Mouse (Mus musculus): ENCODE results near the gene Fam126a. TPM values are rescaled to one million over a fixed set of nuclear protein-coding genes. Genes with fewer than 3 reads are reported as not detected.

The Fam126a gene
- total RNA-seq, 2 experiments from 2014 or later = 38.9 to 40.4 TPM

DNA sequence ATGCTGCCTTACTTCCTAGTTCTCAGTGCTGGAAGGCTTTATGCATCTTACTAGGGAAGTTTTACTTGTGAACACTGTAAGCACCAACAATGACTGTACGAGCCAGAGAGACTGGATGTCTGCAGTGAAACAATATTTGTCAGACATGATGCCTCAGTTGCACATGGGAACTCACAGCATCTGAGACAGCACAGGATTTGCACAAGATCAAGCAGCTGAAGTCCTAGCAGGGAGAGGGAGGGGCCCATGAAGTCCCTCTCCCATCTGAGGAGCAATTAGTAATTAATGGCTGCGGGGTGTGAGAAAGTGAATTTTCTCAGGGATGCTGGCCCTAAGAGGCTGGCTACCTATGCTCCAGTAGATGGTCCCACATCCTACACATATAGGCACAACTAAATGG lies 36.3 kb downstream of the Fam126a start:
- DNase-seq (ENCODE audit: low spot score in 2 of 2) = no peak

DNA sequence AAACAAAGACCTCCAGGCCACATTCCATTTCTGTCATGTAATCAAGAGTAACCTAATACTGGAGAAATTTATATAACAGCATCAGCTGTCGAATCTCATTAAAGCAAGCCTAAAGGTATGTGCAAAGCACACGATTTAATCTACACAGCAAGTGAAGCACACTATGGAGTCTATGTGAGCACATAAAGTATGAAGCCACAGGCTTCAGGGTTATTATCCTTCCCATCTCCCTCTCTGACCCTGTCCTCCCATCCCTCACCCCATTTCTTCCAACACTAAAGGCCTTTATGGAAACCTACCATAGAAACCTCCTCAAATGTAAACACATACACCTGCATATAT lies 37.0 kb downstream of the Fam126a start:
- DNase-seq (ENCODE audit: low spot score in 2 of 2) = no peak

DNA sequence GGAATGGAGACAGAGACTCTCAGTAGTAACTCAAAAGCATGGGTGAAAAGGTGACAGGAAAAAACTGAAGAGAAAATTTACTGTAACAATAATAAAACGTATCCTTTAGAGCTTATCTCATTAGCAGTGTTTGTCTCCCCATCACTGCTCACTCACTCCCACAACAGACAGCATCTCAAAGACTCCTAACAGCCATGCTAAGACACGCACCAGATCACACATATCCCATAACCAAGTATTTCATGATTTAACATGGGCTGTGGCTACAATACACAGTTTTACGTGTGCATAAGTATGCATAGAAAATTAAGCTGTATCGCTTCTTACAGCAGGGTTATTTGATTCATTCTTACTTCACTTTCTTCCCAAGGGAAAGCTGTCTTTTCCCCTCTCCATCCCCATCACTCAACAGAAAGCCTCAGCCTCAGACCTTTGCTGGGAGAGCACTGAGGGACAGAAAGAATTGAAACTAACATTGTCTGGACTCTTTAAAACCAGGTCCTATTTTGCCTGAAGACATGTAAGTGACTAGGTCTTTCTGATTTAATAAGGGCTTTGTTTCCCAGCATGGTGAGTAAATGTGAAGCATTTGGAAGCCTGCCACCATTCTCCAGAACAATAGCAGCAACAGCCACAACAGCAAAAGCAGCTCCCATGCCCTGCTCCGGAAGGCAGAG lies 37.5 kb downstream of the Fam126a start:
- DNase-seq (ENCODE audit: low spot score in 2 of 2) = peak in 1 of 2 experiments; percentile 14

DNA sequence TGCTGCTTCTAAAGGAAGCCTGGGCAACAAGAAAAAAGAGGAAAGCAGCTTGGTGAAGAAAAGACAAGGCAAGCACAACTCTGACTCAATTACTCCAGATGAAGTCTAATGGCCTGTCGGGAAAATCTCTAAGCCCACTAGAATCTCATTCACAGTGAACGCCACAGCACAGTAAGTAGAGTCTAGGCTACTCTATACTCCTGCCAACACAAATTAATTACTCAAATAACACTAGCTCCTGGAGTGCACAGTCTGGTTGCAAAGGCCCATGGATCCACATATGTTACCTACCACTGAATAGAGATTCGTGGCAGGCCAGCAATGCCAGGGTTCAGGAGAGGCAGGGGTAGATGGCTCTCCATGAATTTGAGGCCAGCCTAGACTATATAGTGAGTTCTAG lies 40.5 kb downstream of the Fam126a start:
- no peak for DNase-seq (ENCODE audit: low spot score in 2 of 2)

DNA sequence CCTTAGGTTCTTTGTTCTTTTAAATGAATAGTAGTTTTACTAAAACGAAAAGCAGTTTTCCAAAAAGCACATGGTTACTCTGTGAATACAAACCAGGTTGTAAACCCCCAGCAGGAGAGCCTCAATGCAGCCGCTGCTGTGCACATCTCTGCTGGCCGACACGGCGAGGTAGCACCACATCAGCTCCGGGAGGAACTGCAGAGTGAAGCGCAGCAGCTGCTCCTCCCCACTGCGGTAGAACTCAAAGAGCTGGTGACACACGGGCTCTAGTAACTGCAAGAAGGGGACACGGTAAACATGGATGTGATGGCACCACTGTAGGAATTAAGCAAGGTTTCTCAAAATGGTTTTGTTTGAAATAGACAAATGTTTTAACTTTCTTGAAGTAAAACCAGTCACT lies 42.7 kb downstream of the Fam126a start:
- no peak for DNase-seq (ENCODE audit: low spot score in 2 of 2)

DNA sequence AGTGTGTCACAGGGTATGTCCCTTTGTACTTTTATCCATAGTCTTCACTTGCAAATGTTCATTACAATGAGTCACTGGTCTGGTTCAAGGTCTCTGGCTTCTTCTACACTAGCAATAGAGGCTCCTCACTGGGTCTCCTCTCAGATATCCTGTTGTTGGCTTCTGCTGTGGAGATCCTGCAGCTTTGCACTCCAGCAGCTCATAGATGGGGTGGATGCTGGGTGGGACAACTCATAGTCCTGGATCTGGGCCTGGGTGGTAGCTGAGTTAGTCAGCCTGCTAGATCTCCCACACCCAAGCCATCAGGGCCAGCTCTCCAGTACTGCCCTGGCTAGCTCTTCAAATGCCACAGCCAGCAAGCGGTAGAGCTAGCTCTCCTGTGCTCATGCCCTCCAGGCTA lies 48.4 kb downstream of the Fam126a start:
- no peak for DNase-seq (ENCODE audit: low spot score in 2 of 2)

DNA sequence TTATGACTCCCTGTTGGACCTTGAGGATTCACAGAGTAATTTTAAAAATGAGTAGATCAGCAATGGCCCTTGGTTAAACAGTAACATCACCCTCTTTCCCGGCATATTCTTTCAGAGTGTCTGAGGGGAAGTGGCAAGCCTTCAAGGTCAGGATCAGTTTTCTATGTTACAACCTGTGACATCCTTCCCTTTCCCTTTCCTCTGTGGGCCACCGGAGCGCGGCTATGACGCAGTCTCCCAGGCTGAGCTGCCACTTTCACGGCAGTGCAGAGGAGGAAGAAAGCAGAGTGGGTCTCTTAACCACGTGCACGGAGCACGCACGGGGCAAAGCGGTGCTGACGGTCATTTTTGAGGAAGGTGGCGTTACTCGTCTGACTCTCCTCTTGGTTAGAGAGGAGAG lies 52.0 kb downstream of the Fam126a start:
- DNase-seq (ENCODE audit: low spot score in 2 of 2) = no peak

DNA sequence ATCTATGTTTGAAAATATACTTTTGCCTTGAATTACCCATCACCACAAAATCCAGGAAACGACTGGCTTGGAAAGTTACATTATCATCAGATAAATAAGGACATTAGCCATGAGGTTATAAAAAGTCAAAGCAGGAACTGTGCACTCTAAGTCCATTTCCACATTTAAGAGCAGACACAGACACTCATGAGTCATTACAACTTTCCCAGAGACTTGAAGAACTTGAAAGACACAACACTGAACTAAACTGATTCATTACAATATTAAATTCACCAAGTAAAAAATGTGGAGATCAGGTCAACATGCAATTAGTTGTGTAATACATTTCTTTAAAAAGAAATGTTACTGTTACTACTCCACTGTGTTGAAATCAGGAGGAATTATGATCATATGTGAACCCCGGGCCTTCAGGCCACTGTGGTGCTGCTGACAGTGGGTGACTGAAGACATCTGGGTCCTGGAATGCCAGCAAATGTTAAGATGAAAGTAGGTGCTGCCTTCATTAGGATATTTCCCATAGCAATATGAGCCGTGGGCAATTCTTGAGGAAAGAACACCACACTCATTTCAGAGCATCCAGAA lies 55.4 kb downstream of the Fam126a start:
- no peak for DNase-seq (ENCODE audit: low spot score in 2 of 2)

DNA sequence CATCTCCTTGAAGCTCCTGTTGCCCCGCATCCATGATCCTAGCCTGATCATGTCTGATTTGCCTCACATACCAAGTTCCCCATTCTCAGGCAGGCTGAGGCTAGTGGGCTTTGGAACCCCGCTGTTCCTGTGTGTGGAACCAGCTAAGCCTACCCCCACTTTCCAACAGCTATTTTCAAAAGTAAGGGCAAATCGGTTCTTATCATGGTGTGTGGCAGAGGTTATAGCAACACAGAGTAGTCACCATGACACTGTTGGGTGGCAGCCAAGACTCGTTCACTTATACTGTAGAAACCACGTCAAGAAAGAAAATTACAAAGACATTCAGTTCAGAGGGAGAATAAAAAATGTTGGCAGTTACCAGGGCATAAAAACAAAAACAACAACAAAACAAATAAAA lies 62.8 kb downstream of the Fam126a start:
- no peak for DNase-seq (ENCODE audit: low spot score in 2 of 2)

DNA sequence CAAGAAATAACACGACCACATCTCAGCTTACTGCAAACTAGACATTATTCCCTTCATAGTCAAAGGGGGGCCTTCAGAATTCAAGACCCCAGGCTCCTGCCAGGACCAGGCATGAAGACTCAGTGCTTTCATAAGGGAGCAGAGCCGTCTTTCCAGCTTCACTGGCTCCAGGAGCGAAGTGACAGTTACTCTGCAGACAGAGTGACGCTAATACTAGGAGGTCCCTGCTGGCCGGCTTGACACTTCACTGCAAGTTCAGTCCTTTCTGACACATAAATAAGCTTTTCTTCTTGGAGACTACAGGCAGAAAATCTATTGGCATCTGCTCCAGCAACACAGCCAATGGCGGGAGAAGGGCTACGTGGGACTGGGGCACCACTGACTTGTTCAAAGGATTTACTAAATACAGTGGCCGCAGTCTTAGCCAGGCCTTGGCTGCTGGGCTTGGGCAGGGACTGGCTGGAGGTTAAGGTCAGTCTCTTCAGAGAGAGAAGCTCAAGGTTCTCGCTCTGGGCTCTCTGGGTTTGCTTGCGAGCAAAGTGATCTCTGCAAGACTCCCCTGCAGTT lies 65.8 kb downstream of the Fam126a start:
- DNase-seq (ENCODE audit: low spot score in 2 of 2) = peak in 1 of 2 experiments; percentile 9

DNA sequence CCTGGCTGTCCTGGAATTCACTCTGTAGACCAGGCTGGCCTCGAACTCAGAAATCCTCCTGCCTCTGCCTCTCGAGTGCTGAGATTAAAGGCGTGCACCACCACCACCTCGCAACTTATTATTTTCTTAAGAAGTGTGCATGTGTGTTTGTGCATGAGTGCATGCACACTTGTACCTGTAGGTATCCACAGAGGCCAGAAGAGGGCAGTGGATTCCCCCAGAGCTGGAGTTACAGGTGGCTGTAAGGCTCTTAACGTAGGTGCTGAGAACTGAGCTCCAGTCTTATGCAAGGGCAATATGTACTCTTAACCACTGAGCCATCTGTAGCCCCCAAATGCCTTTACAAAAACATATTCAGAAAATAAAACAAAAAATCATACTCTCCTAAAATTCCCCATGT lies 77.4 kb downstream of the Fam126a start:
- DNase-seq (ENCODE audit: low spot score in 2 of 2) = no peak

DNA sequence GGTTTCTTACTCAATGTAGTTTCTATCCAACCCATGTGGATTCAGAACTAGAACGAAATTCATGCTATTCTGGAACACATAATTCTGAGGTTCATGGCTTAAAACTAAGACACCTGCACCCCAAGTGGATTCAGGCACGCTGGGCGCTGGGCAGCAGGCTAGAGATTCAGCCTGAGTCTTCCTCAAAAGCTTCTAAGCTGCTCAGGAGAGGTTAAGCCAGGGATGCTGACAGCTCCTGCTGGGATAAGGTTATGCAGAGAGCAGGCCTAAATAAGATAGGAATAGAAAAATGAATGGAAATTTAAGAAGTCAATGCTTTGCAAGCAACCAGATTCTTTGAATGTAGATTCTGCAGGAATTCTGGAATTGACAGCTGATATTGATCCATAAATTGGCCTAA lies 82.4 kb downstream of the Fam126a start:
- no peak for DNase-seq (ENCODE audit: low spot score in 2 of 2)

DNA sequence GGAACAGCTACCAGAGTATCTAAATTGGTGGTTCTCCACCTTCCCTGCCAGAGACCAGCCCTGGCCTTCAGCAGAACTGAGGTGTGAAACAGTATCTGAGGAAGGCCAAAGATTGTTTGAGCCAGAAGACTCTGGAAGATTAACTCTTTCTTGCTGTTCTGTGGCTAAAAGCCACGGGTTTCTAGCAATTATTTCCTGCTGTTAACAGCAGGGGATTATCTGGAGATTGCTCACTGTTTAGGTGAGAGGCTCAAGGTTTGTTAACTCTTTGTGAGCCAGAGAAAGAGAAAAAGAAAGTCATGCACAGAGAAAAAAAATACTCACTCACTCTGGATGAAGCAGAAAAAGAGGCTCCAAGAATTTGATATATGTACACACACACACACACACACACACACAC lies 85.4 kb downstream of the Fam126a start:
- DNase-seq (ENCODE audit: low spot score in 2 of 2) = no peak

DNA sequence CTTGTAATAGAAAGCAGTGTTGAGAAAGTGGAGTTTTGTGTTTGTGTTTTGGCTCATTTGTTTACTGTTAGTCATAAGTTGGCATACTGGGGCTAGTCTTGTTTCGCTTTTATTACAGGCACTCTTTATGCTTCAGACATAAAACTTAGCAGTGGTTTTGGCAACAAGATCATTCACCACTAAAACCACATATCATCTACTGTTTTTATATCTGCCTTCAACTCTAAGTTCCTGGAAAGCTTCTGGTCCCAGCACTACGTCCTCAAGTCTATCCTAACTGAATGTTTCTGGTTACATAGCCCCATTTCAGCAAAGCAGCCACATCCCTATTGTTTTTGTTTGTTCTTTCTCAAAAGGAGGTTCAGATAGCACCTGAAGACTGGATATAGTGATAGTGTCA lies 87.0 kb downstream of the Fam126a start:
- no peak for DNase-seq (ENCODE audit: low spot score in 2 of 2)

DNA sequence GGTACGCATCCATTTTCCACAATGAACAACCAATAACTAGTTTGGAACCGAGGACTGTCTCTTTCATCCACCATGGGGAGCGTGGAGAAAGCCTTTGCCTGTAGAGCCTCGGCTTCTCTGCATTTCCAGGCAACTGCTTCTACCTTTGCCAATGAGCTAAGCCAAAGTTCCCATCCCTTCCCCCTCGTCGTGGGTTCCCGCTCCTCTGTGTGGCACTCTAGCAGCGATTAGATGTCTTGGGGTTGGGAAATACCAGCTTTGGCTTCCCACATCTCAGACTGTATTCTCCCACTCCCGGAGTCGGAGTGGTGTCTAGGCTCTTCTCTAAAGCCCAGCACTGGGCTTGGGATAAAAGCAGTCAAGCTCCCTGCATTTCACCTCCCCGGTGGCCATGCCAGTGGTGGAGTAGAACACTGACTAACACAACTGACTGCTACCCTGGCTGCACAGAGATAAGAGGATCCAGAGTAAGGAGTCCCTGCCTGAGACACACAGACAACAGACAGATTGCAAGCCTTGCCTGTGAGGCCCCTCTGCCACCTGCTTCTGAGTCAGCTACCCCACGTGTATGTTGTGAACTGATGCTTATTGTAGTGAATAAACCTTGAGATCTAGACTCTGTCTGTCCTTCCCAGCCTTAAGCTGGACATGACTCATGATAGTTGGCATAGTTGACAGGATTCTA lies 106.9 kb downstream of the Fam126a start:
- no peak for DNase-seq (ENCODE audit: low spot score in 2 of 2)

DNA sequence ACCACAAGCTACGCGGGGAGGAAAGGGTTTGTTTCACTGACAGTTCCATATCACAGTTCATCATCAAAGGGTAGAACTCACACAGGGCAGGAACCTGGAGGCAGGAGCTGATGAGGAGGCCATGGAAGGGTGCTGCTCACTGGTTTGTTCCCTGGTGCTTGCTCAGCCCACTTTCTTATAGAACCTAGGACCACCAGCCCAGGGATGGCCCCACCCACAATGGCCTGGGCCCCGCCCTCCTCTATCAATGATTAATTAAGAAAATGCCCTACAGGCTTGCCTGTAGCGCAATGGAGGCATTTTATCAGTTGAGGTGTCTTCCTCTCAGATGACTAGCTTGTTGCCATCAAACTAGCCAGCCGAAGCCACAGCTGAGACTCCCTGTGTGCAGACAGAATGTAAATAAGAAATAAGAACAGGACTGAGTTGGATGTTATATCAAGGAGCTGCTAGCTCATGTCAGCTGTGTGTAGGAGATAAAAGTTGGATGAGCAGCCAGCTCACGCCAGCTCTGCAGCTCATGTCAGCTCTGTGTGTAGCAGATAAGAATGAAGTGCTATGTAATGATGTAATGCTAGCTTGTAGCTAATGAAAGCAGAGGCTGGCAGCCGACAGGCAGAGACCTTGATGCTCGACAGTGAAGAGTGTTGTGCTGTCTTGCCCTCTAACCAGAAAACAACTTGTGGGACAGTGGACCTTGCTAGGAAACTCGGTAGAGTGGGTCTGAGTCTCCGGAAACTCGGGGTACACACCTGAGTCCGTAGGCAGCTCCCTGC lies 107.8 kb downstream of the Fam126a start:
- DNase-seq (ENCODE audit: low spot score in 2 of 2) = no peak

DNA sequence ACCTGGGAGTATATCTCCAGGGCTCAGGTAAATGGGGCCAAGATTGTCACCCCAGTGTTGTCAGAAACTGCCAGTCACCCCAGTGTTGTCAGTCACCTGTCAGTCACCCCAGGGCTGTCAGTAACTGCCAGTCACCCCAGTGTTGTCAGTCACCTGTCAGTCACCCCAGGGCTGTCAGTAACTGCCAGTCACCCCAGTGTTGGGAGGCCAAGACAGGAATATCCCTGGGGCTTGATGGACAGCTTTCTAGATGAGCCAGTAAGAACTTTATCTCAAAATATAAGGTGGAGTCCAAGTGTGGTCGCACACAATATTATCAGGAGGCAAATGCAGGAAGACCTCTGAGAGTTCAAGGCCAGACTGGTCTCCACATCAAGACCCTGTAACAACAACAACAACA lies 109.2 kb downstream of the Fam126a start:
- no peak for DNase-seq (ENCODE audit: low spot score in 2 of 2)

DNA sequence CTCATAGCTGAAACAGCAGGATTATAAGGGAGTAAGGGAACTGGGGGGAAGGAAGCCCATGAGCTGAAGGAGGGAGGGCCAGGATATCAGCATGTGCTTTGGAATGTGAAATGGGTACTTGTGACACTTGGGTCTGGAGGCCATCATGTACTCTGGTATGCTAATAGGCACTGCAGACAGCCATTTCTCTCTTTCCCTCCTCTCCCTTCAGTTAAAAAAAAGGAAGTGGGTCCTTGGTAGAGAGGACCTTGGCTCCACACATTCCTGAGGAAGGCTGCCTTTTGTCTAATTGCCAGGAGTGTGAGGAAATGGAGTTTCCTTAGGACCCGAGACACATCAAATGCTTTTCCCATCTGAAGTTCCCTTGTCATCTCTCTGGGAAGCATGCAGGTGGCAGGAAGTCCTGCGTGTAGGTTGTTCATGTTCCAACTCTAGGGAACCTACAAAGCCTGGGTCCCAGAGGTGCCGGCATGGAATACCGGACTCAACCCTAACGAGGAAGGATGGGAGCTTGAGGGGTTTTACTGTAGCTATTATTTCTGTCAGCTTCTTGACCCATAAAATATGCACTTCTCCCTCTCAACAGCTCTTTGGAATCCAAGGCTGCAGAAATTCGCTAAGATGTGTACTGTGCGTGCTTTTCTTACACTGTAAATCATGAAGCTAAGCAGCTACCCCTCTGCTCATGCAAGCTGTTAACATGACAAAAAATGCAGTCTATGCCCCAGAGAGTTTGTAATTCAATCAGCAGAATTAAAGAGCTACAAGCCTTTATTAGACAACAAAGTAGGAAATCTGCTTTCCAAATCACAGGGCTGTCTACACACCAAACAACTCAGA lies 110.4 kb downstream of the Fam126a start:
- DNase-seq (ENCODE audit: low spot score in 2 of 2) = no peak

DNA sequence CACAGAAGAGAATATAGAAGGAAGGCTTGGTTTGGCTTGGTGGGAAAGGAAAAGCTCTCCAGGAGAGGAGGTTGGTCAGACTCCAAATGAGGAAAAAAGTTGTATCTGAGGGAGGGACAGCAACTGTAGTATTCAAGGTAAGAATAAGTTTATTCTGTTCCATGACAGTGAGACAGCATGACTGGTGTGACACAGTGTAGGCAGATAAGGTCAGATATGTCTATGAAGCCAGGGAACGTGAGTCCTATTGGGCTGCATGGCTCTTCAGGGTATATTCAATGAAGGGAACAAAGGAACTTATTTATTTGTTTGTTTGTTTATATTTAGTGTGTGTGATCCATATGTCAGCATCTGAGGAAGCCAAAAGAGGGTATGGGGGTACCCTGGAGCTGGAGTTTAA lies 113.2 kb downstream of the Fam126a start:
- DNase-seq (ENCODE audit: low spot score in 2 of 2) = no peak

DNA sequence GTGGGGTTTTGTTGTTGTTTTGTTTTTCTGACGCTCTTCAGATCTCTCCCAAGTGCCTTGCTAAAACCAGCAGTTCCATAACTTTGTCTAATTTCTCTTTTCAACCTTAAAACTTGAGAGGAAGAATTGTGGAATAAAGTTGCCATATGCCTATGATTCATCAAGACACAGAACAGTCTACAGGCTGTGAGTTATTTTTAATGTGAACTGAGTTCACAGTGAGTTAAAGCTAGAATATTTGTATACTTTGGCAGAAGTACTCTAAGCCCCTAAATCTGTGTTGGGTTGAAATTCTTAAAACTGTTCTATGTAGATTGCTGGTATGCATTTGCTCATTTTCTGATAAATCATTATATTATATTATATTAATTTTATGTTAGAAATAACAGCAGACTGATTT lies 118.9 kb downstream of the Fam126a start:
- DNase-seq (ENCODE audit: low spot score in 2 of 2) = no peak

DNA sequence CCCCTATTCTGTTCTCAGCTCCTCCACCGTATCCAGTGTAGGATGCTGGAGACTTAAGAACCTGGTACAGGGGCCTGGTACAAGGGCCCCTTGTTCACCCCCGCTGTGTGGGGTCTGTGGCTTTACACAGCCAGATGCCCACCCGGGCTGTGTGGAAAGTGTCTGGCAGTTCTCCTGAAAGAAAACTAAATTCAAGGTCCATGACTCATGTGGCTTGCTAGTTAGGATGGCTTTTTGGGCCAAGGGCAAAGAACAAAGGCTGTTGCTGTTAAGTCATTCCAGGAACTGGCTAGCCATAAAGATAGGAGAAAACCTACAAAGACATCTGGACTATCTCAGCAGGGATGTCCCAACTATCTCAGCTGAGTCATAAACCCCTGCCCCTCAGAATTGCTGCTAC lies 121.2 kb downstream of the Fam126a start:
- DNase-seq (ENCODE audit: low spot score in 2 of 2) = no peak
